Mouse (Mus musculus) kidney, adult 2 months (tissue): ENCODE measurements around the gene Irs3. TPM values are rescaled to one million over a fixed set of nuclear protein-coding genes. Genes with fewer than 3 reads are reported as not detected.

Source experiments
- DNase-seq: peaks from one replicate; pipeline ENCODE4 v3.0.0; 2021
- H3K27ac ChIP-seq: fragments of 200-500 bp; 2 replicates; pipeline ENCODE4 v1.5.1; 2012; ENCODE audit warnings: low read depth, low read length, control low read depth, inconsistent platforms; ENCODE audit not compliant: insufficient read depth
- H3K27me3 ChIP-seq: fragments of 200-500 bp; replicated peaks from 2 replicates; pipeline ENCODE4 v1.6.1; 2012; ENCODE audit warnings: mild to moderate bottlenecking, moderate library complexity, low read length, inconsistent platforms; ENCODE audit not compliant: control insufficient read depth, insufficient read depth
- H3K36me3 ChIP-seq: fragments of 200-500 bp; 2 replicates; pipeline ENCODE4 v1.6.1; 2012; ENCODE audit warnings: mild to moderate bottlenecking, moderate library complexity, low read length, inconsistent platforms; ENCODE audit not compliant: control insufficient read depth, insufficient read depth
- H3K4me1 ChIP-seq: fragments of 200-500 bp; 2 replicates; pipeline ENCODE4 v1.6.1; 2011; ENCODE audit warnings: low read length; ENCODE audit not compliant: control insufficient read depth, insufficient read depth
- H3K4me3 ChIP-seq: fragments of 200-500 bp; 2 replicates; pipeline ENCODE4 v1.5.1; 2011; ENCODE audit warnings: mild to moderate bottlenecking, low read depth, low read length, control low read depth; ENCODE audit not compliant: insufficient read depth
- CTCF ChIP-seq: fragments of 200-500 bp; conservative IDR thresholded peaks from 2 replicates; pipeline ENCODE4 v1.5.1; 2011; ENCODE audit warnings: low read depth, mild to moderate bottlenecking, control low read depth, low read length, moderate library complexity, mixed read lengths; ENCODE audit not compliant: insufficient read depth, insufficient read length
- POLR2A ChIP-seq: fragments of 200-500 bp; IDR thresholded peaks from one replicate; pipeline ENCODE4 v1.6.1; 2011; ENCODE audit warnings: low read depth, low read length, control low read depth
- WGBS: fragments of 180-500 bp; shearing (Covaris S2); methylation state at CpG from one replicate; pipeline ENCODE4 v1.1.7; 2018; 5-methylcytosine and 5-hydroxymethylcytosine counted together
- polyA plus RNA-seq: library from polyadenylated mRNA; depleted of rRNA; stranded (reverse); fragments of >200 nt; gene quantifications from 2 replicates; pipeline ENCODE4 v1.2.3, GENCODE M21; 2012

Irs3 gene
- polyA plus RNA-seq, 1 experiment = 4.2 TPM

DNA sequence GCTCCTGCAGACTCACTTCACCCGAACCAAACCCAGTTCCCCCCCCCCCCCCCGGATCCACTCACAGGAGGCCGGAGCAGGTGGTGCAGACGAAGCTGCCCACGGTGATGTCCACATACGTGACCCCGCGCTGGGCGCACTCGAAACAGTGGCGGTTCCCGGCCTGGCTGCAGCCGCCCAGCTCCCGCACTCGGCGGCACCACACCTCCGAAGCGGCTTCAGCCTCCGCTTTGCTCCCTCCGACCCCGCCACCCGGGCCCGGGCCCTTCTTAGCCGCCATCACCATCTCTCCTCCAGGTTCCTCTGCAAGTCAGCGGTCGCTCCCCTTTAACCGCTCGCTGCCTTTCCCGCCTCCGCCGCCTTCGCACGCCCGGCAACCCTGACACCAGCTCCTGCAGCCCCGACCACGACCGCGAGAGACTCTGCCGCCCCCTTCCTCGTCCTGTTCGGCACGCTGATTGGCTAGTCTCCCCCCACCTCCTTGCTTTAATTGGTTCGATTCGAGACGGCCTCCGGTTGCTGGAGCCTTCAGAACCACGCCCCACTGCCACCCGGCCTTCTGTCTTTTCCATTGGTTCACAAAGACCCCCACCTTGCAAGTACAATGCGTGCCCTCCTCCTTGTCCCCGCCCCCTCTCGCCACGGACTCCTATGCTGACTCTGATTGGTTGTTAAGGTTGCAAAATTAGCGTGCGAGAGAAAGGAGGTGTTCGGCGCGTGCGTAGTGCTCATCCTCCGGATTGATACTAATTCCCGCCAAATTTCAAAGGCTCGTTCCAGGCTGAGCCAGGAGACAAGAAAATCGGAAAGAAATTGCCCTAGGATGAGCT, 39.0 kb upstream of the Irs3 start, which contains the start of gene Agfg2:
Agfg2 (minus strand) TSS at position 433 of the 830 bp plus-strand sequence.
- H3K4me1 ChIP-seq = peaks cover 7% of the 10 kb centered on the region; the same call in 1 of the 2 replicates
- H3K36me3 ChIP-seq = no peaks in the 10 kb centered on the region
- TF ChIP-seq CTCF (no peak), POLR2A (peak; percentile 32)
- peak within 1 kb of the TSS; percentile 74 for H3K4me3 ChIP-seq
- WGBS = 1% methylated on average over 61 of the region's 62 CpGs
- DNase-seq = peak; percentile 100
- H3K27ac ChIP-seq = peak within 1 kb of the TSS; percentile 57
- no peaks in the 10 kb centered on the region for H3K27me3 ChIP-seq

DNA sequence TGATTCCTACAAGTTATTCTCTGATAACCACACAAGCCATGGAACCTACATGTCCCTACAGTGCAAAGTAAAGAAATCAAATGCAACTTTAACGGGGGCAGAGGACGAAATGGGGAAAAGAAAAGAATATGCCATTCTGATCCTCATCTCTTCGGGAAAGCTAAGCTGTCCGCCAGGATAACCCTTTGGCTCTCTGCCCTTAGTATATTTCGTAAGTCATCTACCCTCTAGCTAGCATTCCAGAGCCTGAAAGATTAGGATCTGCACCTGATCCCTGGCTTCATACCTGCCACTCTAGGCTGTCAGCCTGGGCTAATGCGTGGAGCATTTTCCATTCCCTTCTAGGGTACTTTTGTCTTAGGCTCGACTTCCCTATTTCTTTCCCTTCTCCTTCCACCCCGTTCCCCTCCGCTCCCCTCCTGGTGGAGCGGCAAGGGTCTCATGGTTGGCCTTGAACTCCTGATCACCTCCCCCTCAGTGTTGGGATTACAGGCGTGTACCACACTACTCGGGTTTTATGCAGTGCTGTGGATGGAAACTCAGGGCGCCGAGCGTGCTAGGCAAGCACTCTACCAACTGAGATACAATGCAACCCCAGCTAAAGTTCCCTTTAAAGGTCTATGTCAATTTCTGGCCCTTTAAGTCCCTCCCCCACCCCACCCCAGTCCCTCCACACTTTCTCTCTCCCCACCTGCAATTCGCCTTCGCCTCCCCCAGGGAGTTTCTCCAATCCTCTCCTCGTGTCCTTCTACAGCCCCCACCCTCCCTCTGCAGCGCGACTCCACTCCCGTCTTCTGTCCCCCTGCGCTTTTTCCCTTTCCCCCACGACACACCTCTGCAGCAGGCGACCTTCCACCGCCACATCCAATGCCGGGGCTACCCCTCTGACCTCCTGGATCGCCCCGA, 38.1 kb upstream of the Irs3 start:
- peak; percentile 66 for DNase-seq
- peak overlapping the region; percentile 74 for H3K4me3 ChIP-seq
- TF ChIP-seq CTCF (no peak), POLR2A (no peak)
- H3K27me3 ChIP-seq = no peaks in the 10 kb centered on the region
- H3K4me1 ChIP-seq = peaks cover 7% of the 10 kb centered on the region; the same call in 1 of the 2 replicates
- peak overlapping the region; percentile 57 for H3K27ac ChIP-seq
- no peaks in the 10 kb centered on the region for H3K36me3 ChIP-seq
- WGBS = 6% methylated on average over 28 of the region's 28 CpGs

- 81% methylated on average over 6 of the region's 6 CpGs for WGBS
- Histone ChIP-seq H3K27ac (no peak overlapping the region), H3K27me3 (no peaks in the 10 kb centered on the region), H3K4me1 (peaks cover 7% of the 10 kb centered on the region; the same call in 1 of the 2 replicates), H3K4me3 (no peak overlapping the region), H3K36me3 (no peaks in the 10 kb centered on the region)
- no peak for DNase-seq
- TF ChIP-seq POLR2A (no peak), CTCF (no peak)
Measured at GRCm38 (mm10) chr5:137682526-137682925, 37.0 kb upstream of the Irs3 start.

GRCm38 (mm10) chr5:137679726-137680125, 34.2 kb upstream of the Irs3 start:
- Histone ChIP-seq H3K36me3 (no peaks in the 10 kb centered on the region), H3K4me1 (peaks cover 8% of the 10 kb centered on the region), H3K27me3 (no peaks in the 10 kb centered on the region), H3K4me3 (no peak overlapping the region), H3K27ac (no peak overlapping the region; the same call in 1 of the 2 replicates)
- WGBS = 55% methylated on average over 4 of the region's 4 CpGs
- TF ChIP-seq CTCF (no peak), POLR2A (no peak)
- peak; percentile 25 for DNase-seq

DNA sequence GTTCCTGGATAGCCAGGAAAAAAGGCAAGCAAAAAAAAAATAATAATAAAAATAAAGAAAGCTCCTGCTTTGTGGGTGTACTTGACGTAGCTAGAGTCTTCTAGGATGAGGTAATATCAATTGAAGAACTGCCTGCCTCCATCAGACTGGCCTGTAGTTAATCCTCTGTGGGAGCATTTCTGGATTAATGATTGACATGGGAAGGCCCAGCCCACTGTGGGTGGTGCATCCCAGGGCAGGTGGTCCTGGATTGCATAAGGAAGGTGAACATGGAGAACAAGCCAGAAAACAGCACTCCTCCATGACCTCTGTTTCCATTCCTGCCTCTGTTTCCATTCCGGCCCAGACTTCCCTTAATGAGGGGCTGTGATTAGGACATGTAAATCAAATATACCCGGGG, 33.2 kb upstream of the Irs3 start:
- TF ChIP-seq CTCF = no peak
- TF ChIP-seq POLR2A = no peak
- no peaks in the 10 kb centered on the region for H3K36me3 ChIP-seq
- peak; percentile 70 for DNase-seq
- no peak overlapping the region for H3K27ac ChIP-seq
- 63% methylated on average over 3 of the region's 3 CpGs for WGBS
- H3K27me3 ChIP-seq = no peaks in the 10 kb centered on the region
- peaks cover 11% of the 10 kb centered on the region for H3K4me1 ChIP-seq
- H3K4me3 ChIP-seq = no peak overlapping the region

DNA sequence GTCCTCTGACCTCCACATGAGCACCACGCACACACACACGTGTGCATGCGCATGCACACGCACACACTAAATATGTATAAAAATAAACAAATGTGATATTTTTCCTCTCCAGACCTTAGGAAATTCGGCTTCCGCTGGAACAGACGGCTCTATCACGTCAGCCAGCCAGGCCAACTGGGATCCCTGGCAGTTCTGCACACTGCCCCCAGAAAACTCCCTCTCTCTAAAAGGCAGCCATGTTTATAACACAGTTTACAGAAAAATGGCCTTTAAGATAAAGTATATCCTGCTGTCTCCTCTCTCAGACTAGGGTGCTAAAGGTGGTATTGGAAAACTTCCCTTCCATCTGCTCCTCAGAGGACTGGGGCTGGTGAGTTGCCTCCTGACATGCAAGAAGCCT, 32.3 kb upstream of the Irs3 start:
- no peak for DNase-seq
- Histone ChIP-seq H3K27ac (no peak overlapping the region), H3K4me3 (no peak overlapping the region), H3K4me1 (peaks cover 13% of the 10 kb centered on the region), H3K36me3 (no peaks in the 10 kb centered on the region), H3K27me3 (no peaks in the 10 kb centered on the region)
- 93% methylated on average over 8 of the region's 8 CpGs for WGBS
- no peak for TF ChIP-seq POLR2A
- no peak for TF ChIP-seq CTCF

DNA sequence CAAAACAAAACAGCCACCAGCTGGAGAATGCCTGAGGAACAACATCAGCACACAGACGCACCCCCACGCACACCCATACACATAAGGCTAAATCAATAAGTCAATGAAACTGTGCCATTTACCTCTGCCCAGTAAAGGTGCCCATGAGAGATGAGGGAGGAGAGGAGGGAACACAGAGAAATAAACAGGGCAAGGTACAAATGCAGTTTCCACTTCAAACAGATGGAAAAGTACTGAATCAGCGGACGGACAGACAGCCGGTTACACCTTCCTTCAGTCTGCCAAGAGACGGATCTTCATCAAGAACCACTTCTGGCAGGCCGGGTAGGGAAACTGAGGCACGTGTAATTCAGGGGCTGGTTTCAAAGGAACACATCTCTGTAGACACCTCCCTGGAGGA, 29.3 kb upstream of the Irs3 start:
- Histone ChIP-seq H3K27ac (peak overlapping the region; percentile 83), H3K27me3 (no peaks in the 10 kb centered on the region), H3K4me3 (no peak overlapping the region), H3K36me3 (no peaks in the 10 kb centered on the region), H3K4me1 (peaks cover 31% of the 10 kb centered on the region)
- DNase-seq = peak; percentile 74
- no peak for TF ChIP-seq CTCF
- WGBS = 65% methylated on average over 8 of the region's 8 CpGs
